Mouse (Mus musculus): ENCODE results near the gene Tnfsf14.

DNA sequence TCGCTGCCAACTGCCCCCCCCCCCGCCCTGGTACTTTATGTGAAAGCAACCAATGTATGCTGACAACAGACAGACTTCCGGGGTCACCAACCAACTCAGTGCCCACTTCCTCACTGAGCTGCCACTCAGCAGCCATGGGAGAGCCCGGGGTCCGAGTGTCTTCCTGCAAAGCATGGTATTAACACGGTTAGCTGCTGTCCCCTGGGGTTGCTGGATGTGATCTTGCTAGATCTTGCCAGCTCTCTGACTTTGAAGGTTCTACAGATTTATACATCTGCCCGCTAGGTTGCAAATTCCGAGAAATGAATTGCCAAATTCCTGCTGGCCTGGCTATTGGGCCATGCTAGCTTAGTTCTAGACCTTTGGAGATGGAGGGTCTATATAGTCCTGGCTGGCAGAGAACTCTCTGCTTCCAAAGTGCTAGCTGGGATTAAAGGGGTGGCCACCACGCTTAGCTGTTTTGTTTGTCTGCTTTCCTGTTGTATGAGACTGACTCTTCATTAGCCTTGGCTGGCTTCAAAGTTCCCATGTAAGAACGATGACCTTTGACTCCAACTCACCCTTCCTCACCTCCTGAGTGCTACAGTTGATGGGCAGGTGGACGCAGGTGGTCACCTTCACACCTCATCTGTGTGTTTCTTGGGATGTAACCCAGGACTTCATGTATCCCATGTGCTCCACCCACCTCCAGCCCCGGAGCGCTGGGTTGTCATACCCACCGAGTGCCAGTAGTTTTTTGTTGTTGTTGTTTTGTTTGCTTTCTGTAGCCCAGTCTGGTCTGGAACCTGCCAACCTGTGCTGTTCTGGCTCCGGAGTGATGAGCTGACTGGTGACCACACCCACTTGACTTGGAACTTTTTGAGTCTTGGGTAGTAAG lies 36.1 kb upstream of the Tnfsf14 start:
- TF ChIP-seq CTCF (conservative IDR thresholded peaks at IDR 0.05; ENCODE audit: low read length) (no peak), POU5F1 (IDR thresholded peaks at IDR 0.05; ENCODE audit: borderline replicate concordance, low read length) (no peak)
